ENCODE assay signal across 18 mouse cellular contexts in the genomic region with DNA sequence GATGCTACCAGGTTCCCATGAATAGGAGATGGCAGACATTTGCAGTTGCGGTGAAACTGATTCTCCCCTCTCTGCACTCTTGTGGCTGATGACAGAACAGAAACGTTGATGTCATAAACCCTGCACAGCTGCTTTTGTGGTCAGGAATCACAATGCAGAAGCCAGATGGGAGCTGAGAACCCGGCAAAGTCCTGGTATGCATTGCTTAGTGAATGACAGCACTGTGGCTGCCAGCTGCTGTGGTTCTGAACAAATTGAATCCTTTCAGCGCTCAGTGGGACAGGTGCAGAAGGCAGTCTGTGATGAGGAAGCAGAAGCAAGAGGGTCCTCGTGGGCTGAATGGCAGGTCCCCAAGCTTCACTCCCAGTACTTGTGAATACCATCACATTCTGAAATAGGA.
"Had no signal": no experiment of that assay in that cellular context is flagged by ENCODE, and none has a peak within 500 bp of the region (broad histone marks: within the 10 kb centered on the region; RNA-seq: fewer than 3 reads in every experiment).

No protein-coding gene starts in this region.

- H3K36me3 ChIP-seq: kidney, embryonic 15.5 days; limb, embryonic 13.5 days; neural tube, embryonic 12.5 days; stomach, embryonic 15.5 days had no signal

- H3K27me3 ChIP-seq: kidney, embryonic 15.5 days; limb, embryonic 13.5 days; neural tube, embryonic 12.5 days; neural tube, embryonic 15.5 days; stomach, embryonic 15.5 days had no signal

- ATAC-seq: liver, postnatal 0 days; lung, postnatal 0 days had no signal

- DNase-seq: kidney, adult 11 months; kidney, adult 8-10 months; kidney, postnatal 10 days; kidney, postnatal 36 days; left cerebral cortex, postnatal 4 days; liver, postnatal 0 days; lung, embryonic 14.5 days; midbrain, embryonic 14.5 days; retina, postnatal 1 day; right cerebral cortex, postnatal 25 days; spleen, adult 18-20 months; thymus, postnatal 4 days had no signal

- H3K4me3 ChIP-seq: kidney, embryonic 15.5 days; limb, embryonic 13.5 days; neural tube, embryonic 12.5 days; neural tube, embryonic 15.5 days; stomach, embryonic 15.5 days had no signal
